In the genomic region with DNA sequence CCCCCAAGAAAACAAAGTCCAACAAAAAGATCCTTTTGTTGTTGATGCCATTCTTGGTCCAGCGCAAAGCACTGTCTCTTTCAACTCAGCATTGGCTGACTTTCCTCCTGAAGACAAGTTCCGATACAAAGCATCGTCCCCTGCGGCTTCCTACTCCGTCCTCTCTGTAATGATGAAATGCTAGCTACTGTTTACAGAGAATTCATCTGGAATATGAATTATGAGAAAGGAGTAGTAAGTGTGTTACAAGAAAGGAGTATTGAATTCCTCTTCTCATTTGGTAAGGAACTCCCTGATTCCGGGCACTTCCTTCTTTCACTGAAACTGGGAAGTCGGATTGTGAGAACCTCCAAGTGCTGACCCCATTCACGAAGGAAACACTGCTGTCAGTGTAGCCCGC, we compare ENCODE assay signal across 20 mouse cellular contexts.
DNase-seq lines count a peak whose midpoint lies in the region; ATAC-seq and TF ChIP-seq lines count a peak whose summit lies in the region.
"Had no signal": no experiment of that assay in that cellular context is flagged by ENCODE, and none has a peak within 500 bp of the region (broad histone marks: within the 10 kb centered on the region; RNA-seq: fewer than 3 reads in every experiment).

No protein-coding gene starts in this region.

- no peaks in the 10 kb centered on the region for H3K36me3 ChIP-seq in forebrain, embryonic 13.5 days (ENCODE audit: poor library complexity, severe bottlenecking)
- H3K36me3 ChIP-seq in forebrain, embryonic 11.5 days (ENCODE audit: control insufficient read depth, insufficient read depth, low read length), result no peaks in the 10 kb centered on the region
- no peaks in the 10 kb centered on the region for H3K36me3 ChIP-seq in hindbrain, embryonic 11.5 days (ENCODE audit: control insufficient read depth, insufficient read depth, low read length)
- no peaks in the 10 kb centered on the region for H3K36me3 ChIP-seq in hindbrain, embryonic 12.5 days
- H3K36me3 ChIP-seq in hindbrain, postnatal 0 days (ENCODE audit: insufficient read depth, low read length), result no peaks in the 10 kb centered on the region
- no peaks in the 10 kb centered on the region for H3K36me3 ChIP-seq in midbrain, postnatal 0 days (ENCODE audit: insufficient read depth, low read length)
- no peaks in the 10 kb centered on the region for H3K36me3 ChIP-seq in neural tube, embryonic 15.5 days
- H3K36me3 ChIP-seq: kidney, embryonic 15.5 days; neural tube, embryonic 12.5 days; stomach, embryonic 15.5 days had no signal

- H3K4me1 ChIP-seq in forebrain, embryonic 13.5 days, result peaks cover 48% of the 10 kb centered on the region
- no peaks in the 10 kb centered on the region; the same call in 1 of the 2 replicates for H3K4me1 ChIP-seq in forebrain, embryonic 11.5 days (replicated peaks; ENCODE audit: control insufficient read depth, insufficient read depth, low read length)
- no peaks in the 10 kb centered on the region for H3K4me1 ChIP-seq in hindbrain, embryonic 11.5 days (replicated peaks; ENCODE audit: control insufficient read depth, insufficient read depth, low read length)
- peaks cover 10% of the 10 kb centered on the region for H3K4me1 ChIP-seq in hindbrain, embryonic 12.5 days
- H3K4me1 ChIP-seq in hindbrain, postnatal 0 days (ENCODE audit: insufficient read depth, low read length), result 0 out of 2 replicates have a peak, but pooled peaks cover 8% of the 10 kb centered on the region
- H3K4me1 ChIP-seq in midbrain, postnatal 0 days (ENCODE audit: insufficient read depth, low read length), result no peaks in the 10 kb centered on the region
- H3K4me1 ChIP-seq in neural tube, embryonic 15.5 days, result peaks cover 21% of the 10 kb centered on the region
- H3K4me1 ChIP-seq: stomach, embryonic 15.5 days had no signal

- DNase-seq in forebrain, embryonic 11.5 days (ENCODE audit: low spot score), result no peak
- DNase-seq in hindbrain, embryonic 11.5 days (ENCODE audit: low spot score), result no peak
- DNase-seq in hindbrain, postnatal 0 days (ENCODE audit: low spot score), result no peak
- no peak for DNase-seq in midbrain, postnatal 0 days (ENCODE audit: low spot score)
- DNase-seq in testis, postnatal 14 days (ENCODE audit: low spot score), result no peak
- DNase-seq: cerebellum, adult 11 months; cerebellum, postnatal 36 days; gastrocnemius, postnatal 36 days; left cerebral cortex, postnatal 4 days; lung, adult 2 months; lung, postnatal 4 days; right cerebral cortex, postnatal 14 days; thymus, postnatal 25 days had no signal

- H3K27me3 ChIP-seq in forebrain, embryonic 13.5 days, result no peaks in the 10 kb centered on the region
- no peaks in the 10 kb centered on the region; the same call in 1 of the 2 replicates for H3K27me3 ChIP-seq in forebrain, embryonic 11.5 days (ENCODE audit: control insufficient read depth, insufficient read depth, low read length)
- H3K27me3 ChIP-seq in hindbrain, embryonic 11.5 days (ENCODE audit: control insufficient read depth, insufficient read depth, low read length), result no peaks in the 10 kb centered on the region
- H3K27me3 ChIP-seq in hindbrain, embryonic 12.5 days, result no peaks in the 10 kb centered on the region
- no peaks in the 10 kb centered on the region for H3K27me3 ChIP-seq in hindbrain, postnatal 0 days (ENCODE audit: insufficient read depth, low read length)
- no peaks in the 10 kb centered on the region for H3K27me3 ChIP-seq in midbrain, postnatal 0 days (ENCODE audit: insufficient read depth, low read length)
- no peaks in the 10 kb centered on the region for H3K27me3 ChIP-seq in neural tube, embryonic 15.5 days (replicated peaks)
- H3K27me3 ChIP-seq: CH12.LX; kidney, embryonic 15.5 days; neural tube, embryonic 12.5 days; stomach, embryonic 15.5 days had no signal

- H3K9ac ChIP-seq in forebrain, embryonic 13.5 days, result peak overlapping the region; percentile 8; the same call in 1 of the 2 replicates
- no peak overlapping the region for H3K9ac ChIP-seq in forebrain, embryonic 11.5 days (ENCODE audit: low read length)
- no peak overlapping the region for H3K9ac ChIP-seq in hindbrain, embryonic 11.5 days (ENCODE audit: low read depth, low read length)
- no peak overlapping the region for H3K9ac ChIP-seq in hindbrain, embryonic 12.5 days
- H3K9ac ChIP-seq in hindbrain, postnatal 0 days (replicated peaks; ENCODE audit: low read length), result no peak overlapping the region
- no peak overlapping the region for H3K9ac ChIP-seq in midbrain, postnatal 0 days (replicated peaks; ENCODE audit: low read length, poor library complexity, severe bottlenecking)
- no peak overlapping the region for H3K9ac ChIP-seq in neural tube, embryonic 15.5 days (replicated peaks)
- H3K9ac ChIP-seq: kidney, embryonic 15.5 days; neural tube, embryonic 12.5 days; stomach, embryonic 15.5 days had no signal

- no peak overlapping the region for H3K4me2 ChIP-seq in forebrain, embryonic 13.5 days
- no peak overlapping the region for H3K4me2 ChIP-seq in forebrain, embryonic 11.5 days (ENCODE audit: low read depth, low read length, severe bottlenecking)
- H3K4me2 ChIP-seq in hindbrain, embryonic 11.5 days (replicated peaks; ENCODE audit: low read depth, low read length), result peak overlapping the region; percentile 5; the same call in 1 of the 2 replicates
- H3K4me2 ChIP-seq in hindbrain, embryonic 12.5 days (replicated peaks), result no peak overlapping the region
- peak overlapping the region; percentile 37 for H3K4me2 ChIP-seq in hindbrain, postnatal 0 days (ENCODE audit: low read depth, low read length)
- peak overlapping the region; percentile 29 for H3K4me2 ChIP-seq in midbrain, postnatal 0 days (ENCODE audit: low read depth, low read length, poor library complexity, severe bottlenecking)
- no peak overlapping the region for H3K4me2 ChIP-seq in neural tube, embryonic 15.5 days
- H3K4me2 ChIP-seq: kidney, embryonic 15.5 days; neural tube, embryonic 12.5 days; stomach, embryonic 15.5 days had no signal

- WGBS in forebrain, embryonic 13.5 days, result 28% methylated on average over 9 of the region's 9 CpGs
- 42% methylated on average over 9 of the region's 9 CpGs for WGBS in forebrain, embryonic 11.5 days
- 59% methylated on average over 9 of the region's 9 CpGs for WGBS in hindbrain, embryonic 11.5 days
- WGBS in hindbrain, embryonic 12.5 days, result 48% methylated on average over 9 of the region's 9 CpGs
- 31% methylated on average over 9 of the region's 9 CpGs for WGBS in hindbrain, postnatal 0 days
- WGBS in midbrain, postnatal 0 days, result 18% methylated on average over 9 of the region's 9 CpGs
- 71% methylated on average over 9 of the region's 9 CpGs for WGBS in neural tube, embryonic 15.5 days

- H3K9me3 ChIP-seq in forebrain, embryonic 13.5 days (replicated peaks), result no peaks in the 10 kb centered on the region
- no peaks in the 10 kb centered on the region for H3K9me3 ChIP-seq in forebrain, embryonic 11.5 days (ENCODE audit: control insufficient read depth, low read length)
- H3K9me3 ChIP-seq in hindbrain, embryonic 11.5 days (ENCODE audit: control insufficient read depth, low read length), result no peaks in the 10 kb centered on the region
- H3K9me3 ChIP-seq in hindbrain, embryonic 12.5 days (replicated peaks), result no peaks in the 10 kb centered on the region
- no peaks in the 10 kb centered on the region for H3K9me3 ChIP-seq in hindbrain, postnatal 0 days (ENCODE audit: low read length)
- H3K9me3 ChIP-seq in midbrain, postnatal 0 days (ENCODE audit: low read length), result no peaks in the 10 kb centered on the region
- no peaks in the 10 kb centered on the region for H3K9me3 ChIP-seq in neural tube, embryonic 15.5 days (replicated peaks)
- H3K9me3 ChIP-seq: kidney, embryonic 15.5 days; neural tube, embryonic 12.5 days; stomach, embryonic 15.5 days had no signal

- no peak overlapping the region for H3K4me3 ChIP-seq in forebrain, embryonic 13.5 days
- H3K4me3 ChIP-seq in forebrain, embryonic 11.5 days (ENCODE audit: low read depth, low read length), result no peak overlapping the region
- H3K4me3 ChIP-seq in hindbrain, embryonic 11.5 days (ENCODE audit: low read depth, low read length), result no peak overlapping the region
- no peak overlapping the region for H3K4me3 ChIP-seq in hindbrain, embryonic 12.5 days
- no peak overlapping the region for H3K4me3 ChIP-seq in hindbrain, postnatal 0 days (ENCODE audit: low read length)
- H3K4me3 ChIP-seq in midbrain, postnatal 0 days (ENCODE audit: low read depth, low read length), result no peak overlapping the region
- no peak overlapping the region for H3K4me3 ChIP-seq in neural tube, embryonic 15.5 days (replicated peaks)
- H3K4me3 ChIP-seq: kidney, embryonic 15.5 days; neural tube, embryonic 12.5 days; stomach, embryonic 15.5 days had no signal

- no peak for TF ChIP-seq CTCF in hindbrain, postnatal 0 days (IDR thresholded peaks at IDR 0.05; ENCODE audit: low read depth)
- TF ChIP-seq CTCF in midbrain, postnatal 0 days (IDR thresholded peaks at IDR 0.05), result no peak

- no peak for ATAC-seq in forebrain, embryonic 13.5 days
- no peak for ATAC-seq in forebrain, embryonic 11.5 days (replicated peaks; ENCODE audit: low FRiP score)
- ATAC-seq in hindbrain, embryonic 11.5 days (ENCODE audit: low FRiP score), result no peak
- ATAC-seq in hindbrain, embryonic 12.5 days (ENCODE audit: low FRiP score), result no peak
- ATAC-seq in hindbrain, postnatal 0 days, result no peak
- no peak for ATAC-seq in midbrain, postnatal 0 days (ENCODE audit: low FRiP score)
- ATAC-seq in neural tube, embryonic 15.5 days (ENCODE audit: low FRiP score), result no peak

- H3K27ac ChIP-seq in forebrain, embryonic 13.5 days, result no peak overlapping the region; the same call in 1 of the 2 replicates
- H3K27ac ChIP-seq in forebrain, embryonic 11.5 days (ENCODE audit: low read depth, low read length), result no peak overlapping the region
- H3K27ac ChIP-seq in hindbrain, embryonic 11.5 days (ENCODE audit: low read depth, low read length), result no peak overlapping the region
- H3K27ac ChIP-seq in hindbrain, embryonic 12.5 days, result no peak overlapping the region
- no peak overlapping the region for H3K27ac ChIP-seq in hindbrain, postnatal 0 days
- H3K27ac ChIP-seq in midbrain, postnatal 0 days (ENCODE audit: low read depth, low read length), result no peak overlapping the region
- no peak overlapping the region for H3K27ac ChIP-seq in neural tube, embryonic 15.5 days (replicated peaks)
- H3K27ac ChIP-seq: kidney, embryonic 15.5 days; neural tube, embryonic 12.5 days; stomach, embryonic 15.5 days had no signal

Comparison
In these comparisons a context has a peak if more than half of its experiments do, and no peak if none do; other contexts are left out.
1. H3K4me2 ChIP-seq: peak in hindbrain, embryonic 11.5 days (single experiment), hindbrain, postnatal 0 days (single experiment) and midbrain, postnatal 0 days (single experiment); none in forebrain, embryonic 13.5 days (single experiment), forebrain, embryonic 11.5 days (single experiment), hindbrain, embryonic 12.5 days (single experiment) and neural tube, embryonic 15.5 days (single experiment).